Mouse (Mus musculus) hindbrain, embryonic 11.5 days (tissue): ENCODE data around the gene Crygc. TPM values are rescaled to one million over a fixed set of nuclear protein-coding genes. Genes with fewer than 3 reads are reported as not detected.

Source experiments
- ATAC-seq: fragments of 200-750 bp; cut with Nextera tagmentation; 2 replicates; pipeline ENCODE4 v1.8.0; 2017; ENCODE audit warnings: mild to moderate bottlenecking, moderate TSS enrichment, moderate library complexity; ENCODE audit not compliant: low FRiP score
- DNase-seq: peaks from one replicate; pipeline ENCODE4 v3.0.0-alpha.2; 2015; ENCODE audit warnings: low spot score
- H3K27ac ChIP-seq: fragments of 300-500 bp; sonication (generic); 2 replicates; pipeline ENCODE4 v1.5.1; 2014; ENCODE audit warnings: mild to moderate bottlenecking, low read depth, low read length
- H3K27me3 ChIP-seq: fragments of 300-500 bp; sonication (generic); 2 replicates; pipeline ENCODE4 v1.6.1; 2014; ENCODE audit warnings: mild to moderate bottlenecking, low read length, moderate library complexity, mixed read lengths; ENCODE audit not compliant: control insufficient read depth, insufficient read depth
- H3K36me3 ChIP-seq: fragments of 300-500 bp; sonication (generic); 2 replicates; pipeline ENCODE4 v1.6.1; 2014; ENCODE audit warnings: mild to moderate bottlenecking, low read length, moderate library complexity, mixed read lengths; ENCODE audit not compliant: control insufficient read depth, insufficient read depth
- H3K4me1 ChIP-seq: fragments of 300-500 bp; sonication (generic); replicated peaks from 2 replicates; pipeline ENCODE4 v1.6.1; 2014; ENCODE audit warnings: low read length, mixed read lengths; ENCODE audit not compliant: control insufficient read depth, insufficient read depth
- H3K4me2 ChIP-seq: fragments of 300-500 bp; sonication (generic); replicated peaks from 2 replicates; pipeline ENCODE4 v1.6.1; 2014; ENCODE audit warnings: mild to moderate bottlenecking, low read depth, low read length
- H3K4me3 ChIP-seq: fragments of 300-500 bp; sonication (generic); 2 replicates; pipeline ENCODE4 v1.5.1; 2014; ENCODE audit warnings: low read depth, low read length
- H3K9ac ChIP-seq: fragments of 300-500 bp; sonication (generic); 2 replicates; pipeline ENCODE4 v1.6.1; 2014; ENCODE audit warnings: low read depth, low read length
- H3K9me3 ChIP-seq: fragments of 300-500 bp; sonication (generic); 2 replicates; pipeline ENCODE4 v1.6.1; 2016; ENCODE audit warnings: low read length; ENCODE audit not compliant: control insufficient read depth
- WGBS: fragments of 180-500 bp; shearing (Covaris S2); extraction: QIAGEN DNeasy Blood & Tissue Kit; methylation state at CpG from one replicate; pipeline ENCODE4 v1.1.7; 2014; 5-methylcytosine and 5-hydroxymethylcytosine counted together
- polyA plus RNA-seq: library from polyadenylated mRNA; unstranded; fragments of >200 nt; fragmentation: Nextera tagmentation; extraction: Ambion mirVana; gene quantifications from 2 replicates; pipeline ENCODE4 v1.2.1, GENCODE M21; 2014

Gene Crygc
- polyA plus RNA-seq, 1 experiment from 2014 or later, result not detected

DNA sequence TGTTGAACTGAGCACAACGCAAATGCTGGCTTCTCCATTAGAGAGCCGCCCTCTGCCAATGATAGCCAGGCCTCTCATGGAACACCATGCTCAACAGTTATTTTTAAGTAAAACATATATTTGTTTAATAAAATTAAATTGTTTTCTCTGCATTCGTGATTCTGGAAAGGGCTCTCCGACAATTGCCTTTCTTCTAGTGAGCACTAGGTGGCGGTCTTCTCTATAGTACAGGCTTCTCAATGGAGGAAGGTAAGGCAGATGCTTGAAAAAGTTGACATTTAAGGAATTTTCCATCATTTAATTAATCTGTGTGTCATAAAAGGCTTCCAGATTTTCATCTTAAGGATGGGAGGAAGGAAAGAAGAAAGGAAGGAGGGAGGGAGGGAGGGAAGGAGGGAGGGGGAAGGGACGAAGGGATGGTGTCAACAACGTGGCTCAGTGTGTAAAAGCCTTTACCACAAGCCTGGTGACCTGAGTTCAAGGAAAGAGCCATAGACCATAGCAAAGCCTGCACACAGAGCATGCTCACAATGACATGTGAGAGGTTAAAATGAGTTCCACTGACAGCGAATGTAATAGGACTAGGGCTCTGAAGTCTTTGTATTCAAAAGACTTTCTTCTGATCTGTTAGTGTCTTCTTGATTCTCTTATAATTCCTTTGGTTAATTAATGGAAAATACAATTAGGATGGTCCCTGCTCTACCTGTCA lies 26.9 kb downstream of the Crygc start:
- Histone ChIP-seq H3K27me3 (no peaks in the 10 kb centered on the region), H3K4me2 (no peak overlapping the region), H3K9me3 (no peaks in the 10 kb centered on the region), H3K4me3 (no peak overlapping the region), H3K4me1 (no peaks in the 10 kb centered on the region), H3K27ac (no peak overlapping the region), H3K36me3 (no peaks in the 10 kb centered on the region), H3K9ac (no peak overlapping the region)
- peak; percentile 59; the same call in 1 of the 2 replicates for ATAC-seq
- 38% methylated on average over 8 of the region's 8 CpGs for WGBS
- DNase-seq, result peak; percentile 56

DNA sequence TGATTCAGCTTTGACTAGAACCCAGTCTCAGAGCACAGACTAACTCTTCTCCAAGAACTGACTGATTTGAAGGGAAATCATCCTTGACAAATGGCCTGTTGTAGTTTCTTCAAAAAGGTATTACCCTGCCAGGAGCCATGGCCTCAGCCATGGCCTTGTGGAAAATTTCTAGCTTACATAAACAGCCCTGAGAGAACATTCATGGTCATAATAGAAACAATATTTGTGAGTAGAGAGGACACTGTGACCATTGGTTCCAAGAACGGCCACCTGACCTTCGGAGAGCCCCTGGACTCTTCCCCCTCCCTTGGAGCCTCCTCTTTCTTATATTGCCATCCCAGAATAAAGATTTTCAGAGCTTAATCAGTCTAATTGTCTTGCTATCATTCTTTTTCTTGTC lies 30.1 kb downstream of the Crygc start:
- no peak for ATAC-seq
- H3K4me3 ChIP-seq, result no peak overlapping the region
- H3K4me2 ChIP-seq, result no peak overlapping the region
- no peaks in the 10 kb centered on the region for H3K9me3 ChIP-seq
- DNase-seq, result no peak
- H3K36me3 ChIP-seq, result no peaks in the 10 kb centered on the region
- H3K27ac ChIP-seq, result no peak overlapping the region
- H3K9ac ChIP-seq, result no peak overlapping the region
- H3K27me3 ChIP-seq, result no peaks in the 10 kb centered on the region
- H3K4me1 ChIP-seq, result no peaks in the 10 kb centered on the region
- 90% methylated on average over 2 of the region's 2 CpGs for WGBS

DNA sequence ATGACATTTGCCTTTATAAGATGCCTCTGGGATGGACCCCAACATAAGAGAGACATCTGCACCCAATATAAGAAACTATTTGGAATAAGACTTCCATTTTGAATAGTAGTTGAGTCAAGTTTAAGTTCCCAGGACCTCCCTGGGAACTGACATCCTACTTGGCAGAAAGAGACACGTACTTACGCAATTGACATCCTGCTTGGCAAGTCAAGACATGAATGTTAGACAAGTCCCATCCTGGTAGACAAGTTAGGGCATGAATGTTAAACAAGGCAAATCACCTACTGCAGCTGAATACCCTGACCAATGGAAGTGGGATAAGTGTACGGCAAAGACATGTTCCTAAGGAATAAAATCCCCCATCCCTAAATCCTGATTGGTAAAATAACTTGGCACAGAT lies 31.7 kb downstream of the Crygc start:
- ATAC-seq, result no peak
- Histone ChIP-seq H3K27ac (no peak overlapping the region), H3K27me3 (no peaks in the 10 kb centered on the region), H3K9me3 (no peaks in the 10 kb centered on the region), H3K9ac (no peak overlapping the region), H3K4me3 (no peak overlapping the region), H3K36me3 (no peaks in the 10 kb centered on the region), H3K4me1 (no peaks in the 10 kb centered on the region), H3K4me2 (no peak overlapping the region)
- no peak for DNase-seq
- 91% methylated on average over 3 of the region's 3 CpGs for WGBS

DNA sequence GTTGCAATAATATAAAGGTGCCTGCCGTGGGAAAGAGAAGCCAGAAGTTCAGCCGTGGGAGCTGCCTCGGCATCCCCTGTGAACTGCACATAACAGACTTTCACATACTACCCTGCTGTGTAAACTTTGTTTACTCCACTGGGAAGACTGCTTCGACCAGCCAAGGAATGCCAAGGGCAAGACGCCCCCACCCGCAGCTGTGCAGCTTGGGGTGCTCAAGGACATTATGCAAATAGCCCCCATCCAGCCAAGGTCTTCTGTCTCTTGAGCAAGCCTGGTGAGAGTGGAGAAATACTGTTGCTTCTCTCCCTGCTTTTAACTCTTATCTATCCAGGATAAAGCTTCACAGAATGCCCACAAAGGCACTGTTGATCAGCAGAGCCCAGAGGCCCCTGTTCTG lies 32.7 kb downstream of the Crygc start:
- Histone ChIP-seq H3K9me3 (no peaks in the 10 kb centered on the region), H3K4me2 (no peak overlapping the region), H3K9ac (no peak overlapping the region), H3K4me3 (no peak overlapping the region), H3K27ac (no peak overlapping the region), H3K36me3 (no peaks in the 10 kb centered on the region), H3K27me3 (no peaks in the 10 kb centered on the region), H3K4me1 (no peaks in the 10 kb centered on the region)
- DNase-seq, result no peak
- WGBS, result 82% methylated on average over 6 of the region's 6 CpGs
- ATAC-seq, result no peak

DNA sequence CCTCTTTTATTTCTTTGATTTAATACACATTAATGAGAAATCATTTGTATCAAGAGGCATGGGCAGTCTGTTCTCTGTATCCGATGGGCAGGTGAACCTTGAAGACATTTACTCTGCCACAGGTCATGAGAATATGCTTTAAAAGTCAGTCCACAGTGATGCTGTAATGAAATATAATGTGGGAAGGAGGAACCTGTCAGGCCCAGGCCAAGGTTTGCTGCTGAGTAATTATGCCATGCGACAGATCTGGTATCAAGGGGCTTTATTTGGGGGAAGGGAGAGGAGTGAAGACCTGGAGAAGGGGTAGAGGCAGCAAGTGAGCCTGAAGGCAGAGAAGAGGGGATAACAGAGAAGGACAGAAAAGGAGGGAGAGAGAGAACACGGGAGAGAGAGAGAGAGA lies 33.8 kb downstream of the Crygc start:
- no peak for ATAC-seq
- Histone ChIP-seq H3K36me3 (no peaks in the 10 kb centered on the region), H3K9ac (no peak overlapping the region), H3K27me3 (no peaks in the 10 kb centered on the region), H3K4me2 (no peak overlapping the region), H3K9me3 (no peaks in the 10 kb centered on the region), H3K27ac (no peak overlapping the region), H3K4me3 (no peak overlapping the region), H3K4me1 (no peaks in the 10 kb centered on the region)
- WGBS, result 75% methylated on average over 3 of the region's 3 CpGs
- no peak for DNase-seq

DNA sequence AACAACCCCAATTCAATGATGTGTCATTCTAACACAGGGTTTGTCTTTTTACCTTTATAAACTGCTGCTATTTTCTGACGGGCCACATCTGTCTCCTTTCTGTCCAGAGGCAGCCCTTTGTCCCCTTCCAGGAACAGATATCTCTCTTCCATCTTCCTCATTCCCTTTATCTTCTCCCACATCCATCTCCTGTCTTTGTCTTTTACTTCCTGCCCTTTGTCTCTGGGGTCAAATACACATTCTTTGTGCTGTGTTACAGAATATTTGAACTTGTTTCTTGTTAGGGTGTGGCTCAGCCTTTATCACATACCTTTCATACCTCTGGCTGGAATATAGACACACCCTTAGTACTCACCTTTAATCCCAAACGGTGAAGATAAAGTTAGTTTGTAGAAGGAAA lies 35.9 kb downstream of the Crygc start:
- H3K4me2 ChIP-seq, result no peak overlapping the region
- ATAC-seq (no peak), DNase-seq (no peak)
- no peaks in the 10 kb centered on the region for H3K4me1 ChIP-seq
- no peak overlapping the region for H3K9ac ChIP-seq
- no peaks in the 10 kb centered on the region for H3K27me3 ChIP-seq
- 90% methylated on average over 2 of the region's 2 CpGs for WGBS
- no peak overlapping the region for H3K27ac ChIP-seq
- no peak overlapping the region for H3K4me3 ChIP-seq
- H3K9me3 ChIP-seq, result no peaks in the 10 kb centered on the region
- no peaks in the 10 kb centered on the region for H3K36me3 ChIP-seq

DNA sequence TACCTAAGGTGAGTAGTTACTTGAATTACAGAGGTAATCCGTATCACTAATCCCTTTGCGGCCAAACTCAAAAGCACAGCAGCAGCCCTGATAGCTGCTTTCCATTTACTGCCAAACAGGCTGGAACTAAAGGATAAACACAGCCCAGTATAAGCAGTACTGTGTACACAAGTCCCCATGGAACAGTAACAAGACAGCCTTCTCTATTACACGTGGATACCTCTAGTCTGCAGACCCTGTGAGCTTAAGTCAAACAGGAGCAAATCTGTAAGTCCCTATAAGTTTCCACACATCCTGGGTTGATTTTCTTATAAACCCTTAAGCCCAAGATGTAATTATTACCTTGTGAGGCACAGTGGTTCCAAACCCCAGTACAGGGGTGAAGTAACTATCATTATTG lies 38.0 kb downstream of the Crygc start:
- no peak overlapping the region for H3K4me2 ChIP-seq
- no peak for DNase-seq
- no peak overlapping the region for H3K4me3 ChIP-seq
- H3K9ac ChIP-seq, result no peak overlapping the region
- ATAC-seq, result no peak
- no peaks in the 10 kb centered on the region for H3K36me3 ChIP-seq
- no peaks in the 10 kb centered on the region for H3K4me1 ChIP-seq
- no peaks in the 10 kb centered on the region for H3K27me3 ChIP-seq
- H3K9me3 ChIP-seq, result no peaks in the 10 kb centered on the region
- WGBS, result 50% methylated on average over 3 of the region's 3 CpGs
- no peak overlapping the region for H3K27ac ChIP-seq

DNA sequence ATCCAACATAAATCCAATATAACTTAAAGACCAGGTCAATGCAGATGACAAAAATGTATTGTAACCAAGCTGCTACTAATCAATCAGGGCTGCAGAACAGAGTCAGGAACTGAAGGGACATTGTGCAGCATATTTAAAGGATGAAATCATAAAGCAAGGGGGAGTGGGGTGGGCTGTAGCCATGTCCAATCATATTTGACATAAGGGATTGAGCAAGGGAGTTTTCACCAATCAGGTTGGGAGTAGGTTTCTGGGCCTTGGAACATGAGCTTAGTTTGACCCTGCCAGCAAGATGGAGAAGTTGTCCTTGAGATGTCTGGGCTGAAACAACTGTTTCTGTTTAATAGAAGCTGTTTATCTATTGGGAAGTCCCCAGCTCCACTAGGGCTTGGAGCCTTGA lies 40.8 kb downstream of the Crygc start, which contains the start of gene Akr1cl:
Gene Akr1cl, minus strand, starts transcription at position 119 of the 400 bp plus-strand sequence.
- no peak within 1 kb of the TSS for H3K4me2 ChIP-seq
- no peaks in the 10 kb centered on the region for H3K9me3 ChIP-seq
- no peaks in the 10 kb centered on the region for H3K4me1 ChIP-seq
- ATAC-seq (no peak), DNase-seq (no peak)
- H3K9ac ChIP-seq, result no peak within 1 kb of the TSS
- no peaks in the 10 kb centered on the region for H3K36me3 ChIP-seq
- H3K27me3 ChIP-seq, result no peaks in the 10 kb centered on the region
- no peak within 1 kb of the TSS for H3K4me3 ChIP-seq
- no peak within 1 kb of the TSS for H3K27ac ChIP-seq

DNA sequence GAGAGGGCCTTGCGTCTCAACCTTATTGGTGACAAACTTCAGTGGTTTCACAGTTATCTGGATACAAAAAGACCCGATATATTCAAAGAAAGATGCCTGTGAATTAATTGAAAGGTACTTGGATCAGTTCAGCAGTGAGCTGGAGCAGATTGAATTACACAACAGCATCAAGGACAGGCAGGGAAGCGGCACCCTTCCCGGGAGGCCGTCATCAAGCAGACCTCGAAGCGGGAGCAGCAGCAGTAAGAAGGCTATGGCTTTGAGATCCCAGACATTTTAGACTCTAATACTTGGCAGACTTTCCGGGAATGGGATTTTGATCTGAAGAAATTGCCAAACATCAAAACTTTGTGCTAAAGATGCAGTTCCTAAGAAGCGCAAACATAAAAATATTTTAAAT lies 45.3 kb downstream of the Crygc start:
- Histone ChIP-seq H3K4me1 (no peaks in the 10 kb centered on the region), H3K27me3 (no peaks in the 10 kb centered on the region), H3K9ac (no peak overlapping the region), H3K4me3 (no peak overlapping the region), H3K4me2 (no peak overlapping the region), H3K9me3 (no peaks in the 10 kb centered on the region), H3K27ac (no peak overlapping the region), H3K36me3 (no peaks in the 10 kb centered on the region)
- DNase-seq, result no peak
- WGBS, result 67% methylated on average over 9 of the region's 9 CpGs
- ATAC-seq, result no peak
